Mouse (Mus musculus): ENCODE measurements at regions not wholly inside any gene's neighbourhood (a gene's known extent, or its start where the extent isn't known, plus 50 kb on each side); places are given as distances from the start of the nearest gene placed in this dataset.

GRCm38 (mm10) chr1:67397757-67398446 is 275.1 kb downstream of the Cps1 start:
- H3K9ac ChIP-seq (ENCODE audit: low read depth, low read length, severe bottlenecking) = no peak overlapping the region
- no peaks in the 10 kb centered on the region for H3K36me3 ChIP-seq (ENCODE audit: control insufficient read depth, insufficient read depth, low read length)
- no peak overlapping the region for H3K4me3 ChIP-seq (replicated peaks; ENCODE audit: low read length)
- H3K27ac ChIP-seq (replicated peaks; ENCODE audit: low read depth, low read length) = no peak overlapping the region
- no peak for DNase-seq (ENCODE audit: low spot score)
- ATAC-seq (ENCODE audit: low FRiP score, low read depth) = no peak
- no peaks in the 10 kb centered on the region for H3K27me3 ChIP-seq (ENCODE audit: control insufficient read depth, insufficient read depth, low read length)
- H3K9me3 ChIP-seq (ENCODE audit: control insufficient read depth, low read length) = no peaks in the 10 kb centered on the region
- 75% methylated on average over 10 of the region's 10 CpGs for WGBS
- no peak overlapping the region for H3K4me2 ChIP-seq (replicated peaks; ENCODE audit: low read depth, low read length, severe bottlenecking)
- no peaks in the 10 kb centered on the region for H3K4me1 ChIP-seq (ENCODE audit: control insufficient read depth, insufficient read depth, low read length)
- TF ChIP-seq POLR2A (IDR thresholded peaks at IDR 0.05; ENCODE audit: borderline replicate concordance, extremely low read depth, insufficient read depth, insufficient read length) = no peak

DNA sequence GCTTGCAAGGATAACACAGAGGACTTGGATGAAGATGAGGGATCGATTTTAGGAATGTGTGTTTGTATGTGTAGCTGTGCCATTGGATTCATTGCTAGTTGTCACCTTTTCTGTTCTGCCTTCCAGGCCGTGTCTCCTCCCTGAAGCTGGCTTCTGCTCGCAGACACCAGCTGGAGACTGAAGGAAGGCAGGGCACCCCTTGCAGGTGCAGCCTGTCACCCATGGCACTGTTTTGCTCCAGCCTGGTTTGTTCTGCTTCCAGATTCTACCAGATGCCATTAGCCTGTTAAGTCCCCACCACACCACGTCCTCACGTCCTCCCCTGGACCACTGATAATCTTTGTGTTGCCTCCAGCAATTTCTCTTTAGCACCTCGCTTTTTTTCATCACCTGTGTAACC is 286.7 kb downstream of the Cps1 start:
- 66% methylated on average over 6 of the region's 6 CpGs for WGBS
- no peaks in the 10 kb centered on the region for H3K4me1 ChIP-seq (ENCODE audit: control insufficient read depth, insufficient read depth, low read length)
- no peak overlapping the region for H3K9ac ChIP-seq (ENCODE audit: low read depth, low read length, severe bottlenecking)
- ATAC-seq (ENCODE audit: low FRiP score, low read depth) (no peak), DNase-seq (ENCODE audit: low spot score) (no peak)
- no peak overlapping the region for H3K27ac ChIP-seq (replicated peaks; ENCODE audit: low read depth, low read length)
- H3K27me3 ChIP-seq (ENCODE audit: control insufficient read depth, insufficient read depth, low read length) = no peaks in the 10 kb centered on the region
- no peaks in the 10 kb centered on the region for H3K36me3 ChIP-seq (ENCODE audit: control insufficient read depth, insufficient read depth, low read length)
- H3K9me3 ChIP-seq (ENCODE audit: control insufficient read depth, low read length) = no peaks in the 10 kb centered on the region
- no peak overlapping the region for H3K4me2 ChIP-seq (replicated peaks; ENCODE audit: low read depth, low read length, severe bottlenecking)
- no peak for TF ChIP-seq POLR2A (IDR thresholded peaks at IDR 0.05; ENCODE audit: borderline replicate concordance, extremely low read depth, insufficient read depth, insufficient read length)
- H3K4me3 ChIP-seq (replicated peaks; ENCODE audit: low read length) = no peak overlapping the region

- H3K9ac ChIP-seq (ENCODE audit: low read depth, low read length, severe bottlenecking) = no peak overlapping the region
- no peak for ATAC-seq (ENCODE audit: low FRiP score, low read depth)
- H3K9me3 ChIP-seq (ENCODE audit: control insufficient read depth, low read length) = no peaks in the 10 kb centered on the region
- no peaks in the 10 kb centered on the region for H3K36me3 ChIP-seq (ENCODE audit: control insufficient read depth, insufficient read depth, low read length)
- no peak for TF ChIP-seq POLR2A (IDR thresholded peaks at IDR 0.05; ENCODE audit: borderline replicate concordance, extremely low read depth, insufficient read depth, insufficient read length)
- no peak overlapping the region for H3K27ac ChIP-seq (replicated peaks; ENCODE audit: low read depth, low read length)
- WGBS = 88% methylated on average over 1 of the region's 1 CpGs
- no peak for DNase-seq (ENCODE audit: low spot score)
- no peak overlapping the region for H3K4me3 ChIP-seq (replicated peaks; ENCODE audit: low read length)
- H3K4me2 ChIP-seq (replicated peaks; ENCODE audit: low read depth, low read length, severe bottlenecking) = no peak overlapping the region
- no peaks in the 10 kb centered on the region for H3K4me1 ChIP-seq (ENCODE audit: control insufficient read depth, insufficient read depth, low read length)
- no peaks in the 10 kb centered on the region for H3K27me3 ChIP-seq (ENCODE audit: control insufficient read depth, insufficient read depth, low read length)
Observed at GRCm38 (mm10) chr1:67417196-67417595, 294.4 kb downstream of the Cps1 start.

GRCm38 (mm10) chr1:67428398-67428797 is 305.6 kb downstream of the Cps1 start:
- Histone ChIP-seq H3K4me2 (replicated peaks; ENCODE audit: low read depth, low read length, severe bottlenecking) (no peak overlapping the region), H3K27me3 (ENCODE audit: control insufficient read depth, insufficient read depth, low read length) (no peaks in the 10 kb centered on the region), H3K4me1 (ENCODE audit: control insufficient read depth, insufficient read depth, low read length) (no peaks in the 10 kb centered on the region), H3K9me3 (ENCODE audit: control insufficient read depth, low read length) (no peaks in the 10 kb centered on the region), H3K36me3 (ENCODE audit: control insufficient read depth, insufficient read depth, low read length) (no peaks in the 10 kb centered on the region), H3K27ac (replicated peaks; ENCODE audit: low read depth, low read length) (no peak overlapping the region), H3K4me3 (replicated peaks; ENCODE audit: low read length) (no peak overlapping the region), H3K9ac (ENCODE audit: low read depth, low read length, severe bottlenecking) (no peak overlapping the region)
- 55% methylated on average over 3 of the region's 3 CpGs for WGBS
- ATAC-seq (ENCODE audit: low FRiP score, low read depth) = no peak
- no peak for TF ChIP-seq POLR2A (IDR thresholded peaks at IDR 0.05; ENCODE audit: borderline replicate concordance, extremely low read depth, insufficient read depth, insufficient read length)
- DNase-seq (ENCODE audit: low spot score) = no peak

- no peak overlapping the region for H3K4me2 ChIP-seq (replicated peaks; ENCODE audit: low read depth, low read length, severe bottlenecking)
- no peak overlapping the region for H3K9ac ChIP-seq (ENCODE audit: low read depth, low read length, severe bottlenecking)
- no peak overlapping the region for H3K27ac ChIP-seq (replicated peaks; ENCODE audit: low read depth, low read length)
- H3K27me3 ChIP-seq (ENCODE audit: control insufficient read depth, insufficient read depth, low read length) = no peaks in the 10 kb centered on the region
- H3K4me3 ChIP-seq (replicated peaks; ENCODE audit: low read length) = no peak overlapping the region
- 88% methylated on average over 2 of the region's 2 CpGs for WGBS
- DNase-seq (ENCODE audit: low spot score) (no peak), ATAC-seq (ENCODE audit: low FRiP score, low read depth) (no peak)
- no peaks in the 10 kb centered on the region for H3K4me1 ChIP-seq (ENCODE audit: control insufficient read depth, insufficient read depth, low read length)
- TF ChIP-seq POLR2A (IDR thresholded peaks at IDR 0.05; ENCODE audit: borderline replicate concordance, extremely low read depth, insufficient read depth, insufficient read length) = no peak
- no peaks in the 10 kb centered on the region for H3K36me3 ChIP-seq (ENCODE audit: control insufficient read depth, insufficient read depth, low read length)
- H3K9me3 ChIP-seq (ENCODE audit: control insufficient read depth, low read length) = no peaks in the 10 kb centered on the region
Observed at GRCm38 (mm10) chr1:67450831-67451230, 328.0 kb downstream of the Cps1 start.

Data from limb, embryonic 14.5 days (tissue).